Mouse (Mus musculus) MEL (cell line): ENCODE results near the gene Nudt9. TPM values are rescaled to one million over a fixed set of nuclear protein-coding genes. Genes with fewer than 3 reads are reported as not detected.

Experiments used
- DNase-seq: peaks from one replicate; pipeline ENCODE4 v3.0.0; 2011; ENCODE audit warnings: low read depth, low spot score
- H3K27ac ChIP-seq: 2 replicates; pipeline ENCODE4 v1.5.1; 2012; ENCODE audit warnings: low read depth, mild to moderate bottlenecking, control low read depth, low read length, moderate library complexity; ENCODE audit not compliant: control insufficient read depth
- H3K27me3 ChIP-seq, 2 experiments: fragments of 150-350 bp in 1 of 2; sonication (generic) in 1 of 2; 2 replicates each; pipeline ENCODE4 v1.6.1; 2012; ENCODE audit warnings: low read length in 2 of 2, mild to moderate bottlenecking in 2 of 2, improper control_type of control experiment in 1 of 2, moderate library complexity in 1 of 2; ENCODE audit not compliant: insufficient read depth in 2 of 2, control insufficient read depth in 1 of 2
- H3K36me3 ChIP-seq, 2 experiments: 2 replicates each; pipeline ENCODE4 v1.6.1; 2012 to 2014; ENCODE audit warnings: low read length in 2 of 2, improper control_type of control experiment in 1 of 2, inconsistent platforms in 1 of 2, mild to moderate bottlenecking in 1 of 2; ENCODE audit not compliant: insufficient read depth in 2 of 2, control insufficient read depth in 1 of 2
- H3K4me1 ChIP-seq, 2 experiments: fragments of 150-350 bp in 1 of 2; sonication (generic) in 1 of 2; 2 replicates each; pipeline ENCODE4 v1.6.1; 2012; ENCODE audit warnings: low read length in 2 of 2, improper control_type of control experiment in 1 of 2, mild to moderate bottlenecking in 1 of 2; ENCODE audit not compliant: insufficient read depth in 2 of 2, control insufficient read depth in 1 of 2
- H3K4me3 ChIP-seq, 2 experiments: fragments of 150-350 bp in 1 of 2; sonication (generic) in 1 of 2; 2 replicates each; pipeline ENCODE4 v1.5.1; 2012; ENCODE audit warnings: low read depth in 2 of 2, low read length in 2 of 2, mild to moderate bottlenecking in 2 of 2, moderate library complexity in 2 of 2, control low read depth in 1 of 2, improper control_type of control experiment in 1 of 2; ENCODE audit not compliant: control insufficient read depth in 1 of 2, insufficient read depth in 1 of 2
- H3K79me2 ChIP-seq: 2 replicates; pipeline ENCODE4 v1.6.1; 2012; ENCODE audit warnings: mild to moderate bottlenecking, low read length, moderate library complexity; ENCODE audit not compliant: control insufficient read depth, poor library complexity, insufficient read depth
- H3K9ac ChIP-seq: 2 replicates; pipeline ENCODE4 v1.6.1; 2012; ENCODE audit warnings: low read depth, mild to moderate bottlenecking, control low read depth, low read length, moderate library complexity; ENCODE audit not compliant: control insufficient read depth, poor library complexity, severe bottlenecking
- H3K9me3 ChIP-seq: fragments of 150-350 bp; sonication (generic); replicated peaks from 2 replicates; pipeline ENCODE4 v1.6.1; 2012; ENCODE audit warnings: mild to moderate bottlenecking, low read length, improper control_type of control experiment, moderate library complexity; ENCODE audit not compliant: insufficient read depth
- BHLHE40 ChIP-seq: IDR thresholded peaks from 2 replicates; pipeline ENCODE4 v1.6.1; 2012; ENCODE audit warnings: low read depth, mild to moderate bottlenecking, inconsistent platforms, low read length, improper control_type of control experiment, borderline replicate concordance
- CHD1 ChIP-seq: IDR thresholded peaks from 2 replicates; pipeline ENCODE4 v1.6.1; 2012; ENCODE audit warnings: low read depth, mild to moderate bottlenecking, inconsistent platforms, low read length, improper control_type of control experiment
- CTCF ChIP-seq, 3 experiments: IDR thresholded peaks in 2 of 3; conservative IDR thresholded peaks in 1 of 3; 2 replicates each; pipeline ENCODE4 v1.5.1; 2011 to 2012; ENCODE audit warnings: low read length in 3 of 3, low read depth in 2 of 3, mild to moderate bottlenecking in 2 of 3, improper control_type of control experiment in 1 of 3, inconsistent platforms in 1 of 3, mixed read lengths in 1 of 3, moderate library complexity in 1 of 3; ENCODE audit not compliant: control insufficient read depth in 1 of 3, insufficient read depth in 1 of 3, poor library complexity in 1 of 3, severe bottlenecking in 1 of 3
- ELF1 ChIP-seq: IDR thresholded peaks from 2 replicates; pipeline ENCODE4 v1.6.1; 2014; ENCODE audit warnings: low read depth, mild to moderate bottlenecking, inconsistent platforms, low read length, improper control_type of control experiment, moderate library complexity
- GATA1 ChIP-seq: IDR thresholded peaks from 2 replicates; pipeline ENCODE4 v1.6.1; 2011; ENCODE audit warnings: low read depth, low read length, improper control_type of control experiment
- HCFC1 ChIP-seq: IDR thresholded peaks from 2 replicates; pipeline ENCODE4 v1.6.1; 2012; ENCODE audit warnings: low read depth, mild to moderate bottlenecking, inconsistent platforms, low read length, improper control_type of control experiment, moderate library complexity
- JUND ChIP-seq: IDR thresholded peaks from 2 replicates; pipeline ENCODE4 v1.6.1; 2011; ENCODE audit warnings: low read depth, mild to moderate bottlenecking, improper control_type of control experiment, low read length
- MAFK ChIP-seq: IDR thresholded peaks from 2 replicates; pipeline ENCODE4 v1.6.1; 2011; ENCODE audit warnings: low read depth, mild to moderate bottlenecking, low read length, improper control_type of control experiment, borderline replicate concordance
- MAX ChIP-seq: IDR thresholded peaks from 2 replicates; pipeline ENCODE4 v1.6.1; 2011; ENCODE audit warnings: low read length, improper control_type of control experiment
- MAZ ChIP-seq: IDR thresholded peaks from 2 replicates; pipeline ENCODE4 v1.6.1; 2012; ENCODE audit warnings: low read depth, mild to moderate bottlenecking, inconsistent platforms, low read length, improper control_type of control experiment
- MXI1 ChIP-seq: IDR thresholded peaks from 2 replicates; pipeline ENCODE4 v1.6.1; 2011; ENCODE audit warnings: mild to moderate bottlenecking, low read depth, low read length, improper control_type of control experiment
- MYC ChIP-seq: IDR thresholded peaks from 2 replicates; pipeline ENCODE4 v1.6.1; 2011; ENCODE audit warnings: low read depth, mild to moderate bottlenecking, low read length, improper control_type of control experiment, moderate library complexity
- POLR2A ChIP-seq, 2 experiments: IDR thresholded peaks; 2 replicates each; pipeline ENCODE4 v1.6.1; 2011 to 2012; ENCODE audit warnings: low read length in 2 of 2, mild to moderate bottlenecking in 2 of 2, control low read depth in 1 of 2, improper control_type of control experiment in 1 of 2, low read depth in 1 of 2, moderate library complexity in 1 of 2; ENCODE audit not compliant: control insufficient read depth in 1 of 2, insufficient read depth in 1 of 2, poor library complexity in 1 of 2
- POLR2AphosphoS2 ChIP-seq: IDR thresholded peaks from 2 replicates; pipeline ENCODE4 v1.6.1; 2011; ENCODE audit warnings: low read length, improper control_type of control experiment
- RAD21 ChIP-seq: IDR thresholded peaks from 2 replicates; pipeline ENCODE4 v1.6.1; 2011; ENCODE audit warnings: mild to moderate bottlenecking, low read depth, low read length, improper control_type of control experiment
- RCOR1 ChIP-seq: IDR thresholded peaks from 2 replicates; pipeline ENCODE4 v1.6.1; 2012; ENCODE audit warnings: low read depth, mild to moderate bottlenecking, inconsistent platforms, low read length, improper control_type of control experiment
- SIN3A ChIP-seq: IDR thresholded peaks from 2 replicates; pipeline ENCODE4 v1.6.1; 2012; ENCODE audit warnings: low read length, improper control_type of control experiment, inconsistent platforms
- SMC3 ChIP-seq: IDR thresholded peaks from 2 replicates; pipeline ENCODE4 v1.6.1; 2011; ENCODE audit warnings: low read depth, low read length, improper control_type of control experiment
- TAL1 ChIP-seq: IDR thresholded peaks from 2 replicates; pipeline ENCODE4 v1.6.1; 2012; ENCODE audit warnings: mild to moderate bottlenecking, inconsistent platforms, low read length, moderate library complexity, mixed read lengths
- TBP ChIP-seq: IDR thresholded peaks from 2 replicates; pipeline ENCODE4 v1.8.0; 2011; ENCODE audit warnings: low read depth, low read length, improper control_type of control experiment
- TCF12 ChIP-seq: IDR thresholded peaks from 2 replicates; pipeline ENCODE4 v1.6.1; 2014; ENCODE audit warnings: low read depth, mild to moderate bottlenecking, inconsistent platforms, low read length, improper control_type of control experiment, moderate library complexity
- UBTF ChIP-seq: IDR thresholded peaks from 2 replicates; pipeline ENCODE4 v1.6.1; 2012; ENCODE audit warnings: low read depth, mild to moderate bottlenecking, inconsistent platforms, low read length, improper control_type of control experiment, moderate library complexity, borderline replicate concordance; ENCODE audit not compliant: insufficient read depth
- USF1 ChIP-seq: IDR thresholded peaks from 2 replicates; pipeline ENCODE4 v1.6.1; 2014; ENCODE audit warnings: low read depth, mild to moderate bottlenecking, inconsistent platforms, low read length, improper control_type of control experiment, moderate library complexity
- USF2 ChIP-seq, 2 experiments: IDR thresholded peaks; 2 replicates each; pipeline ENCODE4 v1.6.1; 2011 to 2012; ENCODE audit warnings: improper control_type of control experiment in 2 of 2, low read length in 2 of 2, borderline replicate concordance in 1 of 2, inconsistent platforms in 1 of 2, low read depth in 1 of 2, mild to moderate bottlenecking in 1 of 2; ENCODE audit not compliant: insufficient read depth in 1 of 2
- ZC3H11A ChIP-seq: IDR thresholded peaks from 2 replicates; pipeline ENCODE4 v1.6.1; 2012; ENCODE audit warnings: low read depth, mild to moderate bottlenecking, inconsistent platforms, low read length, improper control_type of control experiment
- ZKSCAN1 ChIP-seq: IDR thresholded peaks from 2 replicates; pipeline ENCODE4 v1.6.1; 2012; ENCODE audit warnings: low read depth, mild to moderate bottlenecking, inconsistent platforms, low read length, improper control_type of control experiment, moderate library complexity
- ZMIZ1 ChIP-seq: IDR thresholded peaks from 2 replicates; pipeline ENCODE4 v1.6.1; 2012; ENCODE audit warnings: low read depth, mild to moderate bottlenecking, inconsistent platforms, low read length, improper control_type of control experiment, moderate library complexity
- polyA plus RNA-seq, 2 experiments: library from polyadenylated mRNA; stranded (reverse) in 1 of 2; unstranded in 1 of 2; fragments of >175 nt in 1 of 2; fragments of >200 nt in 1 of 2; gene quantifications; 2 replicates each; pipeline versions ENCODE4 v1.2.1 to v1.2.4; 2012; ENCODE audit warnings: low replicate concordance in 2 of 2, low read depth in 1 of 2; ENCODE audit not compliant: insufficient read length in 2 of 2, insufficient read depth in 1 of 2, missing spikeins in 1 of 2
- total RNA-seq: library from RNA; depleted of rRNA; stranded (reverse); fragments of 300-350 nt; gene quantifications from 2 replicates; pipeline ENCODE4 v1.2.3, GENCODE M21; 2012

Nudt9 gene
- total and polyA plus RNA-seq, 3 experiments: 102 to 125 TPM; not detected in 1

GRCm38 (mm10) chr5:104058021-104058420 lies 11.9 kb downstream of the Nudt9 start:
- Histone ChIP-seq H3K4me1 (peaks cover 17 to 19% of the 10 kb centered on the region in 2 experiments), H3K4me3 (no peak overlapping the region), H3K9ac (no peak overlapping the region), H3K9me3 (no peaks in the 10 kb centered on the region), H3K79me2 (no peaks in the 10 kb centered on the region), H3K36me3 (peaks cover 14 to 29% of the 10 kb centered on the region in 2 experiments), H3K27ac (no peak overlapping the region), H3K27me3 (no peaks in the 10 kb centered on the region)
- DNase-seq: peak; percentile 57
- TF ChIP-seq RAD21 (peak; percentile 19), JUND (no peak), TAL1 (no peak), ZC3H11A (peak; percentile 26; the same call in 1 of the 2 replicates), SMC3 (peak; percentile 71), CTCF (IDR thresholded peaks at IDR 0.05 in 2 of 3, conservative IDR thresholded peaks at IDR 0.05 in 1 of 3; ENCODE audit: control insufficient read depth in 1 of 3, insufficient read depth in 1 of 3, low read depth in 2 of 3, low read length in 3 of 3, poor library complexity in 1 of 3, severe bottlenecking in 1 of 3) (peak; percentile 74 to 93 (median 89))

- H3K27ac ChIP-seq: no peak overlapping the region
- peaks cover 8 to 28% of the 10 kb centered on the region in 2 experiments for H3K36me3 ChIP-seq
- H3K9ac ChIP-seq: no peak overlapping the region
These were observed 13.5 kb downstream of the Nudt9 start for GRCm38 (mm10) chr5:104059628-104060027.

GRCm38 (mm10) chr5:104060429-104060828 lies 14.3 kb downstream of the Nudt9 start:
- no peak overlapping the region for H3K27ac ChIP-seq
- no peaks in the 10 kb centered on the region for H3K9me3 ChIP-seq
- H3K36me3 ChIP-seq: peaks cover 8 to 25% of the 10 kb centered on the region in 2 experiments
- H3K9ac ChIP-seq: no peak overlapping the region
- no peak for DNase-seq
- TF ChIP-seq MXI1 (no peak), ZKSCAN1 (no peak), ZMIZ1 (no peak), CHD1 (no peak), MAZ (no peak), MAFK (no peak), RAD21 (no peak), TCF12 (no peak), POLR2A (IDR thresholded peaks at IDR 0.05; ENCODE audit: control insufficient read depth in 1 of 2, insufficient read depth in 1 of 2, low read depth in 1 of 2, low read length in 2 of 2, poor library complexity in 1 of 2) (no peak), SMC3 (no peak)
- H3K27me3 ChIP-seq: no peaks in the 10 kb centered on the region
- H3K4me3 ChIP-seq: no peak overlapping the region
- H3K79me2 ChIP-seq: no peaks in the 10 kb centered on the region
- peaks cover 15 to 20% of the 10 kb centered on the region in 2 experiments for H3K4me1 ChIP-seq

More at GRCm38 (mm10) chr5:104059628-104060027, 13.5 kb downstream of the Nudt9 start:
- H3K4me1 ChIP-seq: peaks cover 19 to 25% of the 10 kb centered on the region in 2 experiments
- no peak overlapping the region for H3K4me3 ChIP-seq
- TF ChIP-seq UBTF: no peak
- no peak for TF ChIP-seq HCFC1
- no peak for TF ChIP-seq ZC3H11A
- no peak for TF ChIP-seq GATA1
- TF ChIP-seq MAX: no peak
- no peak for TF ChIP-seq USF2 (IDR thresholded peaks at IDR 0.05; ENCODE audit: borderline replicate concordance in 1 of 2, insufficient read depth in 1 of 2, low read depth in 1 of 2, low read length in 2 of 2)
- no peak for TF ChIP-seq MXI1
- TF ChIP-seq MYC: no peak
- TF ChIP-seq ZKSCAN1: no peak
- TF ChIP-seq RAD21: no peak
- TF ChIP-seq TBP: no peak
- no peak for TF ChIP-seq USF1
- no peak for TF ChIP-seq RCOR1
- TF ChIP-seq CHD1: no peak
- TF ChIP-seq SIN3A: no peak
- no peak for TF ChIP-seq BHLHE40
- TF ChIP-seq POLR2AphosphoS2: no peak
- no peak for TF ChIP-seq CTCF (IDR thresholded peaks at IDR 0.05 in 2 of 3, conservative IDR thresholded peaks at IDR 0.05 in 1 of 3; ENCODE audit: control insufficient read depth in 1 of 3, insufficient read depth in 1 of 3, low read depth in 2 of 3, low read length in 3 of 3, poor library complexity in 1 of 3, severe bottlenecking in 1 of 3)
- TF ChIP-seq ELF1: no peak
- no peaks in the 10 kb centered on the region for H3K27me3 ChIP-seq
- no peak for DNase-seq
- no peaks in the 10 kb centered on the region for H3K9me3 ChIP-seq
- no peaks in the 10 kb centered on the region for H3K79me2 ChIP-seq
